Mouse (Mus musculus) lung, embryonic 16.5 days (tissue): Measurements from ENCODE around the gene Reln. TPM values are rescaled to one million over a fixed set of nuclear protein-coding genes. Genes with fewer than 3 reads are reported as not detected.
A peak's percentile ranks its signal among the peaks of the same experiment; 100 is the strongest.

Experiments used
- ATAC-seq: fragments of 200-750 bp; cut with Nextera tagmentation; 2 replicates; pipeline ENCODE4 v1.8.0; 2017; ENCODE audit warnings: low read depth, mild to moderate bottlenecking, moderate library complexity
- H3K27ac ChIP-seq: fragments of 300-500 bp; sonication (generic); 2 replicates; pipeline ENCODE4 v1.5.1; 2014; ENCODE audit warnings: mild to moderate bottlenecking, control low read depth, low read length
- H3K27me3 ChIP-seq: fragments of 300-500 bp; sonication (generic); 2 replicates; pipeline ENCODE4 v1.6.1; 2014; ENCODE audit warnings: low read depth, low read length, mixed read lengths; ENCODE audit not compliant: control insufficient read depth, insufficient read depth
- H3K36me3 ChIP-seq: fragments of 300-500 bp; sonication (generic); 2 replicates; pipeline ENCODE4 v1.6.1; 2014; ENCODE audit warnings: low read length; ENCODE audit not compliant: control insufficient read depth, insufficient read depth
- H3K4me1 ChIP-seq: fragments of 300-500 bp; sonication (generic); replicated peaks from 2 replicates; pipeline ENCODE4 v1.6.1; 2014; ENCODE audit warnings: low read length, mixed read lengths; ENCODE audit not compliant: control insufficient read depth, insufficient read depth
- H3K4me2 ChIP-seq: fragments of 300-500 bp; sonication (generic); 2 replicates; pipeline ENCODE4 v1.6.1; 2014; ENCODE audit warnings: low read depth, low read length, control low read depth
- H3K4me3 ChIP-seq: fragments of 300-500 bp; sonication (generic); 2 replicates; pipeline ENCODE4 v1.5.1; 2014; ENCODE audit warnings: mild to moderate bottlenecking, low read length, control low read depth
- H3K9ac ChIP-seq: fragments of 300-500 bp; sonication (generic); 2 replicates; pipeline ENCODE4 v1.6.1; 2014; ENCODE audit warnings: low read length, control low read depth
- H3K9me3 ChIP-seq: fragments of 300-500 bp; sonication (generic); 2 replicates; pipeline ENCODE4 v1.6.1; 2016; ENCODE audit warnings: low read length; ENCODE audit not compliant: control insufficient read depth
- WGBS: fragments of 180-500 bp; shearing (Covaris S2); extraction: QIAGEN DNeasy Blood & Tissue Kit; methylation state at CpG from one replicate; pipeline ENCODE4 v1.1.7; 2014; 5-methylcytosine and 5-hydroxymethylcytosine counted together
- polyA plus RNA-seq: library from polyadenylated mRNA; unstranded; fragments of >200 nt; fragmentation: Nextera tagmentation; extraction: Ambion mirVana; gene quantifications from 2 replicates; pipeline ENCODE4 v1.2.1, GENCODE M21; 2015

The Reln gene
- polyA plus RNA-seq, 1 experiment from 2014 or later: 0.94 TPM

DNA sequence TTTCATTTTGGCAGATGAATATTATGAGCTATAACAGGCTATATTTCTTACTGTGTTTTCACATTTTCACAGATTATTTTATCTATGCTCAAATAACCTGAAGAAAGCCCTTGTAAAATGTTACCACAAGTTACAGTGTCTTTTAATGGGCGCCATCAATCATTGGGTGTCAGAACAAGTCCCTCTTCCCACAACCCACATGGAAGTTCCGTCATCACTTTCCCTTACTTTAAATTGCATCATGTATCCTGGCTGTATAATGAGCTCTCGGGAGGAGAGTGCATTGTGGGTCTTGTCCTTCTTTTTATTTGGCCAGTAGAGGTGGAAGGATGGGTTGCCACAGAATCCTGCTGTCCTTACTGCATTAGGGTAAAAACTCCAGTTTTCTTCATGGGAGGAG lies 434.8 kb downstream of the Reln start:
- H3K27me3 ChIP-seq: no peaks in the 10 kb centered on the region
- no peaks in the 10 kb centered on the region for H3K9me3 ChIP-seq
- ATAC-seq: no peak
- H3K9ac ChIP-seq: no peak overlapping the region
- H3K27ac ChIP-seq: no peak overlapping the region
- H3K4me2 ChIP-seq: no peak overlapping the region
- no peak overlapping the region for H3K4me3 ChIP-seq
- 76% methylated on average over 3 of the region's 3 CpGs for WGBS
- H3K36me3 ChIP-seq: no peaks in the 10 kb centered on the region
- no peaks in the 10 kb centered on the region for H3K4me1 ChIP-seq

GRCm38 (mm10) chr5:21901411-21901810 lies 443.1 kb downstream of the Reln start:
- ATAC-seq: no peak
- Histone ChIP-seq H3K9me3 (no peaks in the 10 kb centered on the region), H3K4me3 (no peak overlapping the region)

GRCm38 (mm10) chr5:21900891-21901290 lies 443.6 kb downstream of the Reln start:
- H3K36me3 ChIP-seq: no peaks in the 10 kb centered on the region
- no peak for ATAC-seq
- H3K4me3 ChIP-seq: no peak overlapping the region
- H3K4me2 ChIP-seq: no peak overlapping the region
- no peak overlapping the region for H3K27ac ChIP-seq
- no peaks in the 10 kb centered on the region for H3K27me3 ChIP-seq
- no peak overlapping the region for H3K9ac ChIP-seq
- H3K4me1 ChIP-seq: no peaks in the 10 kb centered on the region
- H3K9me3 ChIP-seq: no peaks in the 10 kb centered on the region
- 43% methylated on average over 6 of the region's 6 CpGs for WGBS

More at GRCm38 (mm10) chr5:21901411-21901810, 443.1 kb downstream of the Reln start:
- Histone ChIP-seq H3K4me1 (no peaks in the 10 kb centered on the region), H3K4me2 (no peak overlapping the region), H3K27ac (no peak overlapping the region), H3K9ac (no peak overlapping the region), H3K36me3 (no peaks in the 10 kb centered on the region), H3K27me3 (no peaks in the 10 kb centered on the region)
- 54% methylated on average over 12 of the region's 12 CpGs for WGBS

DNA sequence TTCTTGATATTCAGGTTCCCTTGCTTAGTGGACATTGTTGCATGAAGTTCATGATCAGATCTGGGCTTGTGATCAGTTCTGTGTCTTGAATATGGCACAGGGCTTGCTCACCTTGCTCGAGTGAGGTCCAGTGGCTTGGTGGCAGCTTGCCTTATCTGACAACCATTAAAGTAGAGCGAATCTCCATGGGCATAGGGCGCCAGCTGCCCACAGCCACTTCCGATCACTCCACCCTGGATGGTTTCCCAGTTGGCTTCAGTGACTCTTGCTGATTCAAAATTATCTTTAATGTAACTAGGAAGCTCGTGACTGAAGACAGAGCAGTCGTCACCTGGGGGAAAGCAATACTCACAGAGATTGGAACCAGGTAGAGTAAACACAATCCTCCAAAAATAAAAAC lies 445.6 kb downstream of the Reln start:
- H3K4me1 ChIP-seq: no peaks in the 10 kb centered on the region
- WGBS: 78% methylated on average over 6 of the region's 6 CpGs
- H3K27ac ChIP-seq: no peak overlapping the region
- H3K4me3 ChIP-seq: no peak overlapping the region
- no peaks in the 10 kb centered on the region for H3K27me3 ChIP-seq
- no peak overlapping the region for H3K4me2 ChIP-seq
- H3K9ac ChIP-seq: no peak overlapping the region
- no peaks in the 10 kb centered on the region for H3K36me3 ChIP-seq
- ATAC-seq: no peak
- H3K9me3 ChIP-seq: no peaks in the 10 kb centered on the region

GRCm38 (mm10) chr5:21896586-21896985 lies 447.9 kb downstream of the Reln start:
- no peak overlapping the region for H3K4me2 ChIP-seq

DNA sequence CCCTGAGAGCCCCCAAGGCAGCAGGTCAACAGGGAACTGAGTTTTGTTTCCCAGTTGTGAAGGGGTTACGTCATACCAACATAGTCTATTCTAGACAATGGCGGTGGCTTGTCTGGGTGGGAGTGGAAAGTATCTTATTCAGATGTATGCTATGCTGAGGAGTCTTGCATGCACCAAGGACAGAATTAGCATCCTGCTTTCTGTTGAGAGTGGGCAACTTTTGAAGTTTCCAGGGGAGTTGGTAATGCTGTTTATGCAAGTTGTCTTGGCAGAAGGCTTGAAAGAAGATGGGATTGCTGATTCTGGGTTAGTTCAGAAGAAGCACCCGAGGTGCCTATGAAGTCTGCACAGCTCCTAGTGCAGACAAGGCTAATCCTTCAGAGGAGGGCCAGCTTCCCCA lies 450.3 kb downstream of the Reln start:
- Histone ChIP-seq H3K9me3 (no peaks in the 10 kb centered on the region), H3K9ac (no peak overlapping the region), H3K4me3 (no peak overlapping the region), H3K27ac (no peak overlapping the region), H3K36me3 (no peaks in the 10 kb centered on the region), H3K4me2 (no peak overlapping the region), H3K27me3 (no peaks in the 10 kb centered on the region), H3K4me1 (no peaks in the 10 kb centered on the region)
- WGBS: 80% methylated on average over 3 of the region's 3 CpGs
- no peak for ATAC-seq

More at GRCm38 (mm10) chr5:21896586-21896985, 447.9 kb downstream of the Reln start:
- peak; percentile 80 for ATAC-seq
- no peaks in the 10 kb centered on the region for H3K4me1 ChIP-seq
- WGBS: 37% methylated on average over 14 of the region's 14 CpGs
- H3K27me3 ChIP-seq: no peaks in the 10 kb centered on the region
- no peaks in the 10 kb centered on the region for H3K9me3 ChIP-seq
- no peak overlapping the region for H3K4me3 ChIP-seq
- no peak overlapping the region for H3K27ac ChIP-seq
- H3K36me3 ChIP-seq: no peaks in the 10 kb centered on the region
- H3K9ac ChIP-seq: no peak overlapping the region

GRCm38 (mm10) chr5:21866750-21867149 lies 477.8 kb downstream of the Reln start:
- Histone ChIP-seq H3K27ac (no peak overlapping the region), H3K9me3 (no peaks in the 10 kb centered on the region), H3K36me3 (no peaks in the 10 kb centered on the region), H3K27me3 (0 out of 2 replicates have a peak, but pooled peaks cover 2% of the 10 kb centered on the region), H3K4me1 (peaks cover 3% of the 10 kb centered on the region; the same call in 1 of the 2 replicates), H3K9ac (no peak overlapping the region), H3K4me2 (no peak overlapping the region), H3K4me3 (no peak overlapping the region)
- 42% methylated on average over 8 of the region's 8 CpGs for WGBS
- 0 out of 2 replicates have a peak, but pooled peaks have one; percentile 4 for ATAC-seq

DNA sequence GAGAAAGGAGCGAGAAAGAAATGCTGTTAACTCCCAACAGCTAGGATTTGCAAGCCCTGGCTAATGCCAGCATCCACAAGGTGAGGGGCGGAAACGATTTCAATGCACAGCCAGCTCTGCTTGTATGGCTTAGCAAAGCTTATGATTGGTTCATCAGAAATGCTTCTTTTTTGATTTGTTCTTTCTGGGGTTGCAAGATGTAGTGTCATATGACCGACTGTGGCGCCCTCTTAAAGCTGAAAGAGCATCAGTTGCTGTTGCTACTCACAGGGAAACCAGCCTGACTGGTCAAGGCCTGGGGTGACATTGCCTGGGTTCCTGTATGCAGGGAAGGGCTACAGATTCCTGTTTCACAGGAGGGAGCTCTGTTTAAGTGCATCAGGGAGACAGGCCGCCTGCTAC lies 478.2 kb downstream of the Reln start:
- Histone ChIP-seq H3K4me3 (no peak overlapping the region), H3K9me3 (no peaks in the 10 kb centered on the region), H3K36me3 (no peaks in the 10 kb centered on the region), H3K27ac (no peak overlapping the region), H3K27me3 (0 out of 2 replicates have a peak, but pooled peaks cover 2% of the 10 kb centered on the region), H3K9ac (no peak overlapping the region), H3K4me1 (peaks cover 3% of the 10 kb centered on the region; the same call in 1 of the 2 replicates), H3K4me2 (peak overlapping the region; percentile 56)
- WGBS: 14% methylated on average over 6 of the region's 6 CpGs
- peak; percentile 67 for ATAC-seq

DNA sequence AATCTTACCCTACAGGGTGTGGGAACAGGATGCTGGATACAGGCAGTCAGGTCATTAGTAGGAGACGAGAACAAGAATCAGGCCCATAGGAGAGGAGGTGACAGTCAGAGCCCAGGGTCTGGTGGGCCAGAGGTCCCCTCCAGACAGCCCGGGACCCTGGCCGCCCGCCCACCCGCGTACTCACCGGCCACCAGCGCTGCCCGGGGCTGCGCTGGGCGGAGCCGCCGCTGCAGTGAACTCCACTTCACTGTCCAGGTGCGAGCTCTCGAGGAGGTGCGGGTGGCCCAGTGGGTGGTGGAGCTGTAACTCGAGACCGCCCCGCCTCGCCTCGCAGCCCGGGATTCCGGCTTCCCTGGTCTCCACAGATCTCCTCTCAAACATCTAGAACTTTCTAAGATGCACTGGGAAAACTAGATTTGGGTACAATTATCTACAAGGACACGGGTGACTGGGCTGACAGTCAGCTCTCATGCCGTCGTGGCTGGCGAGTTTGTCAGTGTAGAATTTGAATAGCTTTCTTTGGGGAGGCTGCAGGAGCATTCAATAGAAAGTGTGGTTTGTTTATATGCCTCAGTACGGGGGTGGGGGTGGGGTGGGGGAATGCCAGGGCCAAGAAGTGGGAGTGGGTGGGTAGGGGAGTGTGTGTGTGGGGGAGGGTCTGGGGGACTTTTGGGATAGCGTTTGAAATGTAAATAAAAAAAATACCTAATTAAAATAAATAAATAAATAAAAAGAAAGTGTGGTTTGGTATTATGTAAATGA lies 479.0 kb downstream of the Reln start, which contains the start of gene Slc26a5:
TSS of gene Slc26a5 (minus strand) at position 259 of the 762 bp plus-strand sequence.
- H3K4me3 ChIP-seq: peak within 1 kb of the TSS; percentile 24
- ATAC-seq: peak; percentile 79
- WGBS: under 1% methylated on average over 27 of the region's 29 CpGs

More for the DNA sequence above, 479.0 kb downstream of the Reln start, which contains the start of gene Slc26a5:
- Histone ChIP-seq H3K4me1 (peaks cover 3% of the 10 kb centered on the region; the same call in 1 of the 2 replicates), H3K4me2 (peak within 1 kb of the TSS; percentile 56), H3K27ac (no peak within 1 kb of the TSS), H3K27me3 (0 out of 2 replicates have a peak, but pooled peaks cover 2% of the 10 kb centered on the region), H3K9me3 (no peaks in the 10 kb centered on the region), H3K36me3 (no peaks in the 10 kb centered on the region), H3K9ac (no peak within 1 kb of the TSS)
